Mouse (Mus musculus): Measurements from ENCODE around the gene Acad10.

The Acad10 gene

DNA sequence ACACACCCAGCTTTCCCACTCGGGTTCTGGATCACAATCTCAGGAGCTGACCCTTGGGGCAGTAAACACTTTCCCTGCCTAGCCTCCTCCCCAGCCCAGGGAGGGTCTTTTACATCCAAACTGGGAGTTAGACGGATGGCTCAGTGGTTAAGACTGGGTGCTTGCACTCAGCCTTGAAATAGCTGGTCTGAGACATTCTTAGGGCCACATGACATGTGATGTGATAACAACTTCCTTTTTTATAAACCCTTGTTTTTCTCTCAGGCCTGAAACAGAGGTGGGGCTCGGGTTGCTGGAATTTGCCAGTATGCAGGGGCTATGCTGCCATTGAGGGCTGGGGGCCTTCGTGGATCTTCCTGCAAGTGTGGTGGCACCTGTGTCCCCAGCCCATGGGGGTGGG, 63.0 kb downstream of the Acad10 start:
- peak; percentile 24 for DNase-seq (ENCODE audit: low read depth, low spot score)

DNA sequence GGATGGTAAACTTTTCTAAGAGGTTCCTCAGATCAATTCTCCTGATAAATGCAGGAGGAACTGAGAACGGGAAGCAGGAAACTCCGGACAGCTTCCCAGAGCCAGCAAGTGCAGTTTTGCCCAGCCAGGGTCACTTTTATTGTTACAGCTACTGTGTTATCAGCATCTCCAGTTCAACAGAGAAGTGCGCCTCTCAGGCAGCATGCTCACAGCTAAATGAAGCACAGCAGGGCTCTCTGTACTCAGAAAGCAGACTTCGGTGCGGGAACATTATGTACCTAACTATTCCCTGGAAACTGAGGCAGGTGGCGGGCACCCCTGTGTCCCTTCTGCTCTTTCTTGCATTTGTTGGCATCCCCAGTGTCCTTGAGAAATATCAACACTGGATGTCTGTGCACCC, 64.1 kb downstream of the Acad10 start:
- no peak for DNase-seq (ENCODE audit: low read depth, low spot score)

DNA sequence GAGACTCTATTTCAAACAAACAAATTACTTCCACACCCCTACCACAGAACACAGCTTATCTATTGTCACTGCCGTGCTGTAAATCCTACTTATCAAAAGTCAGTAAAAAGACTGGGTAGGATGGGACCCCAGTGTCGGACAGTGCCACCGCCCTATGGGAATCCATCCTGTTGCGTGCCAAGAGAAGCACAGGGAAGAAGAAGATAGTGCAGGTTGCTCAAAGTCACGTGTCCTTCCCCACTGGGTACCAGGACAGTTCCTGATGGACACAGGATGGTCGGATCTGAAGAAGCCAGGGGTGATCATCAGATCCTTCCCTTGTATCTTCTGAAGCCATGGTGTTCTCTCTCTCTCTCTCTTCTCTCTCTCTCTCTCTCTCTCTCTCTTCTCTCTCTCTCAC, 64.6 kb downstream of the Acad10 start:
- DNase-seq (ENCODE audit: low read depth, low spot score) = no peak

DNA sequence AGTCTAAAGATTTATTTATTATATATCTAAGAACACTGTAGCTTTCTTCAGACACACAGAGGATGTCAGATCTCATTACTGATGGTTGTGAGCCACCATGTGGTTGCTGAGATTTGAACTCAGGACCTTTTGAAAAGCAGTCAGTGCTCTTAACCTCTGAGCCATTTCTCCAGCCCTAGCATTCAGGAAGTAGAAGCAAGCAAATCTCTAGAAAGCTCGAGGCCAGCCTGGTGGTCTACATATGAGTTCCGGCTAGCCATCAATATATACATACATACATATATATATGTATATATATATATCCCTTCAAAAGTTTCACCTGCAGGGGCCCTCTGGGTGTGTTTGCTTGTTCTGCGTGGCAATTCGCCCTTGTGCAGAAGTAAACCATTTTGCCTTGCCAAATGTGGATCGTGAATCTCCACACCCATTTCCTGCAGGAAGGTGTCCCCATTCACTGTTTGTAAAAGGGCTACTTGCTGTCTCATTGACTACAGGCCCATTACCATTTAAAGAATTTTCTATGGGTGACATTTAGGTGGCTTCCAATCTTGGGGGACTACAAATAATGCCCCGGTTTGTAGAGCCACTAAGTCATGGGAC, 65.5 kb downstream of the Acad10 start:
- DNase-seq (ENCODE audit: low read depth, low spot score) = no peak

DNA sequence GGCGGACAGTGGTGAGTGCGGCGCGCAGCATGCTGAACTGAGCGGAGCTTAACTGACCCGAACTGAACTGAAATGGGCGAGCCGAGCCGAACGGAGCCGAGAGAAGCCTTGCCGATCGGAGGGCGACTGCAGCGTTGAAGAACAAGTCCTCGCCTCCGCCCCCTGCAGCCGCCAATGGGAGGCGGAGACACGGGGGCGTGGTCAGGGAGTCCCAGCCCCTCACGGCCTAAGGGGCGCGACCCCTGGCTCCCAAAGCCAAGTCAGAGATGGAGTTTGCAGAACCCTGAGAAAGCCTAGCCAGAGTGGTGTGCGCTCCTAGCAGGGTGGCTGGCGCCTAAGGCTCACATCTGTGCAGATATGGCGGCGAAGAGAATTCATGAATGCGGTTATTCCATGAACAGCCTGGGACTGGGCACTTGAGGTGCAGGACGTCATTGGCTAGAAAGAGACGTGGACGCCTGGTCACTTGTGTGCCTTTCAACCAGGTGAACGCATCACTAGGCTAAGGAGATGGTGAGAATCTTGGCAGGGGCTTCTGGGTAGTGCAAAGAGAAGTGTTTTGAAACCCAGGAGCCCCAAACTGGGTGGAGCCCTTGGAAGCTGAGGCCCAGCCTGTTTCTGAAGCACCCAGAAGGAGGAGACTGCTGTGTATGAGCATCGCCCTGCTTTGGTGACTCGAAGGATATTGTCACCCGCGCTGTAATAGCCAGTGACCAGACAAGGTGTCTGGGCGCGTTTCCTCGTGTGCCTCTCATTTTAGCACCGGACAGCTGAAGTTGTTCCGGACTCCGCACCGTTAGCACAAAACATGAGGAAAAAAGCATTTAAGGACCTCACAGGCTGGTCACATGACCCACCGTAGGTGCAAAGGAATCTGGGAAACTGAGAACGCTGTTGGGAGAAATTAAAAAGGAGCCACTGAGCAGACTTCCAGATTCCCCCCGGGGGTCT, 66.6 kb downstream of the Acad10 start, which contains the start of gene Aldh2:
Gene Aldh2 (minus strand): TSS at position 374 of the 951 bp plus-strand sequence.
- peak; percentile 92 for DNase-seq (ENCODE audit: low read depth, low spot score)

DNA sequence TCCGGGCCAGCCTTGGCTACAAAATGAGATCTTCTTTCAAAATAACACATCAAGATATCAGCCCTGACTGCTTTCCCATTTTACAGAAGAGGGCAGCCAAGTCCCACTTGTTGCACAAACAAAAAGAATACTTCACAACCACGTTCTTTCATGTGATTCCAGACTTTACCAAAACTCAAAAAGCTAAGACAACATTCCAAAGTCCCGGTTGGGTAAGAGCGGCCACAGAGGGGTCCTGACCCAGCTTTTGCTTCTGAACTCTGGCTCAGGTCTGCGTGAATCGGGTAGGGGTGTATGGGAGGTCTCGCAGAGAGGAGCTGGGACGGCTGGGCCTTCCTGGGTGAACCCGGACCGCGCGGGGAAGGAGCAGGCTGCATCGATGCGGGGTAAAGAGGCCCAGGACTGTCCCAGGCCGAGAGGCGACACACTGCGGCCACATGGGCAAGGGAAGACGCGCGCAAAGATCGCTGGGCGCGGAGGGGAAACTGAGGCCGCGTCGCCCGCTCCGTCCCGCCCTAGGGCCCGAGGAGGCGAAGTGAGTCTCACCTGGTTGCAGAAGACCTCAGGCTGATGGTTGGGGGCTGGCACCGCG, 67.4 kb downstream of the Acad10 start:
- no peak for DNase-seq (ENCODE audit: low read depth, low spot score)

DNA sequence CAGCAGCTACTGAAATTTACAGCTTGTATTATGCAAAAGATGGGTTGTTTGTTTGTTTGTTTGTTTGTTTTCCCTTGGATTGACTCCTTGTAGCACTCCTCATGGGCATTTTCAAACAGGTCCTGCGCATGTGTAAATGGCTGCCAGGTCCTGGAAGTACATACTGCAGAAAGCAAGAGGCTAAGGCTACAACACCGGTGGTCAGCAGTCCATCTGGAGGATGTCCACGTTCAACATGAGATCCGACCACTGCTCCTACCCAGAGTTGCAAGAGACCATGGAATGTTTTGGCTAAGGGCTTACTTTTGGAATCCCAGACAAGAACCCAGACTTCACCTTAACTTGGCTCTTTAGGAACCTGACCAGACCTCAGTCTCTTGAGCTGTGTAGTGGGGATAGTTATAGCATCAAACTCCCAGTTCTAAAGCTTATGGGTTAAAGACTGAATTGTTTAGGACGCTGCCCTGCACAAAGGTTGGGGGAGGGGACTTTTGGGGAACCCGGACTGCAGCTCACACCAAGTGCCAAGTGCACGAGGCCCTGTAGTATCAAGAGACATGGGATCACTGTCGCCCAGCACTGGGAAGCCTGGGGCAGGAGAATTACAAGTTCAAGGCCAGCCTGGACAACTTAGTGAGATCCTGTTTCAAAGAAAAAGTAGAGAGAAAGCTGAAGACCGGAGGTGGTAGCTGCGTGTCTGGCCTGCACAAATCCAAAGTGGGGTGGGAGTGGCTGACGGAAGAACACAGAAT, 68.1 kb downstream of the Acad10 start:
- DNase-seq (ENCODE audit: low read depth, low spot score) = no peak

DNA sequence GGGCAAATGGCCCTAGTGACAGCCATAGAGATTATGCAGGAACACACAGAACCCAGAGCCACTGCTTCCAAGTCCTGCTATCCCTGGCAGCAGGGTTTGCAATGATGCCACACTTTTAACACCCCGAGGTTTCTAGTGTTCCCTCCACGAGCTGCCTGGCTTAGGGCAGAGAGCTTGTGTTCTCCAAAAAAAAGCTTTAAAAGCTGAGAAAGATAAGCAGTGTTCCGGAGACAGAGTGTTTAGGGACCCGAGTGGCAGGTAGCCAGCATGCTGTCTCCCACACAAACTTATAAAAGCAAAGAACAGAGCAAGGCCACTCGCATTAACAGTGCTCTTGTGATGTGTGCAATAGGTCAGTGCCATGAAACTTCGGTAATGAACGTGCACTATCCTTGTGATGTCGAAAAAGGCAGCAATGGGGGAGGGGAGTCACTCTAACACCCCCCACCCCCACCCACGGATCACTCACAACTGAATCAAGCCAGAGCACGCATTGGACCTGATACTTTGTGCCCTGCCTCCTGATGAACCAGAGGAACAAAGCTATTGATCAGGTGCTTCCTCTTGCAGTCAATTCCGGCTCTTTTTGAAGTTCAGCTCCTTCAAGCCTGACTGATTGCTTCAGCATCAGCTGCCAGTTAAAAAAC, 68.8 kb downstream of the Acad10 start:
- DNase-seq (ENCODE audit: low read depth, low spot score) = no peak

DNA sequence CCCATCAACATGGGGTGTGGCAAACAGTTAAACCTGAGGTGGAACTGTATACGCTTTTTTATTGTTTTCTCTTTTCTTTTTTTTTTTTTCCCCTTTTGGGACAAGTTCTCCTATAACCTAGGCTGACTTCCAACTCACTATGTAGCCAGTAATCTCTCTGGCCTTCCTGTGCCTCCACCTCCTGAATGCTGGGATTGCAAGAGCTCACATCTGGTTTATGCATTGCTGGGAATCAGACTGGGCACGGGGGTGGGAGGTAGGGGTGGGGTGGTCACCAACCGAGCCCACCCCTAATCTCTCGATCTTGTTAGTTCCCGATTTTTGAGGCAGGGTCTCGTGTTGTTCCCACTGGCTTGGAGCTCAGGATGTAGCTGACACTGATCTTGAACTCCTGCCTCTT, 70.4 kb downstream of the Acad10 start:
- no peak for DNase-seq (ENCODE audit: low read depth, low spot score)

DNA sequence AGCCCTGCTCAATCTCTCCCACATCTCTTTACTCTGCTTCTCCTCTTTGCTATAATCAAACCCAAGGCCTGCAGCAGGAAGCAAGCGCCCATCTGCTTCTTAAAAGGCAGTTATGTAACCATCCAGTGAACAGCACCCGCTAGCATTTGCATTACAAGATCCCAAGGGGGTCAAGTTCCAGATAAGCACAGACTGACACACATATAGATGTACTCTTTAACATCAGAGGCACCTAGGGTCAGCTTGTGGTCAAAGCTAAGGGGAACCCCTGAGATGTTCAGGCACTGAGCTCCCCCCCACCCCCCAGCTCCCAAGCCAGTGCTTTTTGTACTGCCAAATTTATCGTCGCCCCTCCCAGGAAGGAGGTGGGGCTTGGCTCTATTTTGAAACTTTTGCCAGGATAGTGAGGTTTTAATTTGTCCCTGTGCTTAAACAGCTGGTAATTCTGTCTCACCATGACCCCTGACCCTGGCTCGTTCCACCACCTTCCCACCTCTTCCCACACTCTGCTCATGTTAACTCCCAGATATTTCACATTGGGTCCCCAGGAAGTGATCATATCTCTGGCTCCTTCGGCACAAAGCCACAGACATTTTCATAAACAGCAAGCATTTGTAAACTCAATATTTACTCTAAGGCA, 73.8 kb downstream of the Acad10 start:
- DNase-seq (ENCODE audit: low read depth, low spot score) = peak; percentile 51

DNA sequence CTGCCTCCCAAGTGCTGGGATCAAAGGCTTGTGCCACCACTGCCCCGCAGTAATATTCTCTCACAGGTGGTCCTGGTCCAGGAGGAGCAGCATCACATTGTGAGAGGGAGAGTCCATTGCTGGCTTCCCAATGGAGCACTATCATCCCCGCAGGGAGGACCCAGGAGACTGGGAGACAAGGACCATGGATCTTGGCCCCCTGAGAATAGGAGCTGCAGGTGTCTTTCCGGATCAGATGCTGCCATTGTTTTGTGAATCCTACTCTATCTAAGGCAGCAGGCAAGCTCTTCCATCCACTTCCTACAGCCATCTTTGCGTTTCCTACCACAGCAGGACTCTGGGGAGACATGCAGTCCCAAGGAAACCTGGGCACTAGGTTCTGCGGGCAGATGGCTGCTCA, 74.6 kb downstream of the Acad10 start:
- no peak for DNase-seq (ENCODE audit: low read depth, low spot score)

DNA sequence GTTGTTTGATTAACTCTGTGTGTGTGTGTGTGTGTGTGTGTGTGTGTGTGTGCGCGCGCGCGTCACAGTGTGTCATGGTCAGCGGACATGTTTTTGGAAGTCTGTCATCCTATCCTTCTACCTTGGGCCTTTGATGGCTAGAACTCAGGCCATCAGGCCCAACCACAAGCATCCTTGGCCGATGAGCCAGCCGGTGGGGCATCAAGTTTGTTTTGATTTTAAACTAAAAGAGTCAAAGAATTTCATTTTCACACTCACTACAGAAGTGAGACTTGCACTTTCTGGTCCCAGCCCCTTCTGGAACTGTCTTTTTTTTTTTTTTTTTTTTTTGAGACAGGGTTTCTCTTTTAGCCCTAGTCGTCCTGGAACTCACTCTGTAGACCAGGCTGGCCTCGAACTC, 75.3 kb downstream of the Acad10 start:
- no peak for DNase-seq (ENCODE audit: low read depth, low spot score)

DNA sequence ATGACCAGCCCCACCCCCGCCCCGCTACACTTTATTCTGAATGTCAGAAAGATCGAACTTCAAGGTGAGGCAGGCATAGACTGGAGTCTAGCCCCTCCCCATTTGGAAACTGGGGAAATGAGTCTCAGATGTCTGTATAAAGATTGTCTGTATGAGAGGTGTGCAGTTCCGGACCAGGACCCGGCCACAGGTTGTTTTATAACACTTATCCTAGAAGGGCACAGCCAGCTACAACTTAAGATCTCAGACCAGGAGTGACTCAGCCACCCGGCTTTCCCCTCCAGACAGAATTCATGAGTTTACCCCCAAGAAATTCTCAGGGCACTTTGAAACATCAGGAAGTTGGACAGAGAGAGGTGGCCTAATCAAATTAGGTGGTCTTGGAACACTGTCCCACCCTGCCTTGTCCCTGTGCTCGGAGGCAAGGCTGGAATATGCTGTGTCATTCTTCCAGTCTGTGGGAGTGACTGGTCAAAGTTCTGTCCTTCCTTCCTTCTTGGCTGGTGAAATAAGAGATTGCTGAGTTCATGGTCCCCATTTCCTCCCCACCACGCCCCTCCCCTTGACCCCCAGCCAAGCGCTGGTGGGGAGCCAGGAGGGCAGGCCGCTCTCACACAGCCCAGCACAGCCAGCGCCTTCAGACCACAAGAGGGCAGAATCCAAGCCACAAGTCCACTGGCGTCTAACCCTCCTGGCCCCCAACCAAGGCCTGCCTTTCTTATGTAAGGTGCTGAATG, 76.4 kb downstream of the Acad10 start:
- DNase-seq (ENCODE audit: low read depth, low spot score) = peak; percentile 36

DNA sequence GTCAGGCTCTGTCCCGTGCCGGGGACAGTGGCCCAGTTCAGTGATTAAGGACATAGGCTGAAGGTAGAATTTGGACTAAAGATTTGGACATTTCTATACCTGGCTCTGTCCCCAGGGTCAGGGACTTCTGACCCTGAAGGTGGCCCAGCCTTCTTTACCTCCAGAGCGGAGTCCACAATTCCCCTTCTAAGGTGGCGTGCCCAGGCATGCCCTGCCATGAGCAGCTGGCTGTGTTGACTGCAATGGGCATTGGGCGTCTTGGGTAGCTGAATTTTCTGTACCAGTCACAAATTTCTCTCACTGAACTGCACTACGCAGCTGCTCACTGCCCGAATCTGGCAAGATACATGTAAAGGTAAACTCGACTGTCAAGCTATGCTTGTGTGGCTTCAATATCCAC, 78.4 kb downstream of the Acad10 start:
- DNase-seq (ENCODE audit: low read depth, low spot score) = no peak

DNA sequence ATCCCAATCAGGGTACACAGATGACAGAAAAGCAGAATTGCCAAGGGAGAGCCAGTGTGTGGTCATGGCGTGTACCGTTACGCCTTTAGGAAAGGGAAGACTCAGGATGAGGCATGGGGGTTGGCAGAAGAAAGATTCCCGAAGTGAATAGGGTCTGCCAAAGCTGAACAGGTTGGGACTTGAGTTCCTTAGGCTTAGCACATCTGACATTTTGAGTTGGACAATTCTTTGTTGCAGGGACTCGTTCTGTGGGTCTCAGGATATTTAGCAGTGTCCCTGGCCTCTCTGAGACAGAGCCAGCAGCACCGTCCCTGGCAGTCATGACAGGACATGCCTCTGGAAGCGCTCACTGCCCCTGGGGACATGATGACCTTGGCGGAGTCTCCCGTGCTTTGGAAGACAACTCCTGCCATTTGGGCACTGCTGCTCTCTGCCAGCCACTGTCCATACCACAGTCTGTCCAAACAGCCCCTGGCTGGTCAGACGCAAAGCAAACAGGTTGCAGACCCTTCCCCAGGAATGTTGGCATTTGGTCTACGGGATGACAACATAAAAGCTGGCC, 83.3 kb downstream of the Acad10 start:
- no peak for DNase-seq (ENCODE audit: low read depth, low spot score)

DNA sequence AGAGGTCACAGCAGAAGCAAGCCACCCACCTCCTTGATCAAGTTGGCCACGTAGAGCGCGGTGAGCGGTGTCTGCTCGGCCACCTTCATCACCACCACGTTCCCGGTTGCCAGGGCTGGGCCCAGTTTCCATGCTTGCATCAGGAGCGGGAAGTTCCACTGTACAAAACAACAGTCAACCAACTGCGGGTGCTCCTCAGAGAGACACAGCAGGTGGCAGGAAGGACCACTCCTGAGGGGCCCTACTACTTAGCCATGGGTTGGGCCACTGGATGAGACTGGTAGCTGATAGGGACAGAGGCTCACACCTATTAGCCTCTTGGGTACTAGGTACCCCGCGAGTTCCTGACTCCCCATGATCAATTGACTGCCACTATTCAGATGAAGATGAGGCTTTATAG, 84.4 kb downstream of the Acad10 start:
- DNase-seq (ENCODE audit: low read depth, low spot score) = no peak

DNA sequence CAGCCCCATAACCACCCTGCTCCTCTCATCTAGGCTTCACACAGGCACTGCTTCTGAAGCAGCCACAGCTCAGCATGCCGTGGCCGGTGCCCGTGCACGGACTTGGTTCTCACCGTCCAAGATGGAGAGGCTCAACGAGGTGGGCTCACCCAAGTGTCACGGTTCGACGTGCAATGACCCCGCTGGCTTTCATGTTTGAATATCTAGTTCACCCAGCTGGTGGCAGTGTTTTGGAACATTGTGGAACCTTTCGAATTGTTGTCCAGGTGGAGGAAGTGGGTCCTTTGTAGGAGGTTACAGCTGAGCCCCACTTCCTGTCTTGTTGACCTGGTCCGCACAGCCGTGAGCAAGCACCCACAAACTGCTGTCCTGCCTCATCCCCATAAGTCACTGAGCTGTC, 86.2 kb downstream of the Acad10 start:
- DNase-seq (ENCODE audit: low read depth, low spot score) = no peak
